Mouse (Mus musculus) olfactory bulb, adult 2 months (tissue): ENCODE measurements around the gene Ulk4.

Experiments used
- CTCF ChIP-seq: fragments of 200-500 bp; IDR thresholded peaks from 2 replicates; pipeline ENCODE4 v1.5.1; 2012; ENCODE audit warnings: low read depth, mild to moderate bottlenecking, low read length, moderate library complexity; ENCODE audit not compliant: insufficient read depth
- POLR2A ChIP-seq: fragments of 200-500 bp; IDR thresholded peaks from 2 replicates; pipeline ENCODE4 v1.6.1; 2012; ENCODE audit warnings: mild to moderate bottlenecking, low read depth, low read length, moderate library complexity; ENCODE audit not compliant: insufficient read depth

GRCm38 (mm10) chr9:120933587-120933885 is 343.5 kb downstream of the Ulk4 start:
- TF ChIP-seq CTCF (no peak), POLR2A (no peak)
